Mouse (Mus musculus) neural tube, embryonic 15.5 days (tissue): ENCODE measurements around the gene Mxi1. TPM values are rescaled to one million over a fixed set of nuclear protein-coding genes. Genes with fewer than 3 reads are reported as not detected.
A peak's percentile ranks its signal among the peaks of the same experiment; 100 is the strongest.

Source experiments
- ATAC-seq: fragments of 200-750 bp; cut with Nextera tagmentation; 2 replicates; pipeline ENCODE4 v1.8.0; 2017; ENCODE audit warnings: mild to moderate bottlenecking, moderate TSS enrichment, moderate library complexity; ENCODE audit not compliant: low FRiP score
- H3K27ac ChIP-seq: fragments of 300-500 bp; sonication (generic); replicated peaks from 2 replicates; pipeline ENCODE4 v1.5.1; 2015; ENCODE audit warnings: mild to moderate bottlenecking, inconsistent platforms
- H3K27me3 ChIP-seq: fragments of 300-500 bp; sonication (generic); replicated peaks from 2 replicates; pipeline ENCODE4 v1.6.1; 2015; ENCODE audit warnings: inconsistent platforms
- H3K36me3 ChIP-seq: fragments of 300-500 bp; sonication (generic); 2 replicates; pipeline ENCODE4 v1.6.1; 2015; ENCODE audit warnings: inconsistent platforms
- H3K4me1 ChIP-seq: fragments of 300-500 bp; sonication (generic); 2 replicates; pipeline ENCODE4 v1.6.1; 2015; ENCODE audit warnings: inconsistent platforms
- H3K4me2 ChIP-seq: fragments of 300-500 bp; sonication (generic); 2 replicates; pipeline ENCODE4 v1.6.1; 2015; ENCODE audit warnings: inconsistent platforms, mild to moderate bottlenecking, moderate library complexity
- H3K4me3 ChIP-seq: fragments of 300-500 bp; sonication (generic); replicated peaks from 2 replicates; pipeline ENCODE4 v1.5.1; 2015; ENCODE audit warnings: mild to moderate bottlenecking, inconsistent platforms
- H3K9ac ChIP-seq: fragments of 300-500 bp; sonication (generic); replicated peaks from 2 replicates; pipeline ENCODE4 v1.6.1; 2015; ENCODE audit warnings: mild to moderate bottlenecking, inconsistent platforms
- H3K9me3 ChIP-seq: fragments of 300-500 bp; sonication (generic); replicated peaks from 2 replicates; pipeline ENCODE4 v1.6.1; 2016; ENCODE audit warnings: inconsistent platforms
- WGBS: fragments of 180-500 bp; shearing (Covaris S2); methylation state at CpG from one replicate; pipeline ENCODE4 v1.1.7; 2015; ENCODE audit warnings: mixed read lengths; 5-methylcytosine and 5-hydroxymethylcytosine counted together
- polyA plus RNA-seq: library from polyadenylated mRNA; unstranded; fragments of >200 nt; fragmentation: Nextera tagmentation; extraction: Ambion mirVana; gene quantifications from 2 replicates; pipeline ENCODE4 v1.2.1, GENCODE M21; 2015

Mxi1 gene
- polyA plus RNA-seq, 1 experiment from 2014 or later: 40.0 TPM

DNA sequence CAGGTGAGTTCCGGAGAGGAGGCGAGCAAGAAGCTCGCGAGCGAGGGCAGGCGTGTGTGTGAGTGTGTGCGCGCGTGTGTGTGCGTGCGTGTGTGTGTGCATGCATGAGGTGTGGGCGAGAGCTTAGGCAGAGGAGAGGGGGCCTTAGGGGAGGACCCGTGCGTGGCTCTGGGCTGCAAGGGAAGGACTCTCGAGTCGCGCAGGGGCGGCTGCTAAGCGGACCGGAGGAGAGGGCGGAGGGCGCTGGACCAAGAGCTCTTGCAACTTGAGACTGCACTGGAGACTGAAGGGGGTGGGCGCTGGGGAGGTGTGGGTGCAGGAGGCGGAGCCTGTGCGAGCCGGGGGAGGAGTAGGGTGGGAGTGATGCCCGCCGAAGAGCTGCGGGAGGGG is 19.7 kb downstream of the Mxi1 start:
- Histone ChIP-seq H3K27me3 (no peaks in the 10 kb centered on the region), H3K4me1 (peaks cover 33% of the 10 kb centered on the region), H3K4me2 (peak overlapping the region; percentile 91), H3K4me3 (peak overlapping the region; percentile 90), H3K27ac (peak overlapping the region; percentile 83), H3K9ac (peak overlapping the region; percentile 57), H3K9me3 (no peaks in the 10 kb centered on the region), H3K36me3 (peaks cover 11% of the 10 kb centered on the region)
- ATAC-seq: peak; percentile 75
- WGBS: 2% methylated on average over 29 of the region's 29 CpGs

DNA sequence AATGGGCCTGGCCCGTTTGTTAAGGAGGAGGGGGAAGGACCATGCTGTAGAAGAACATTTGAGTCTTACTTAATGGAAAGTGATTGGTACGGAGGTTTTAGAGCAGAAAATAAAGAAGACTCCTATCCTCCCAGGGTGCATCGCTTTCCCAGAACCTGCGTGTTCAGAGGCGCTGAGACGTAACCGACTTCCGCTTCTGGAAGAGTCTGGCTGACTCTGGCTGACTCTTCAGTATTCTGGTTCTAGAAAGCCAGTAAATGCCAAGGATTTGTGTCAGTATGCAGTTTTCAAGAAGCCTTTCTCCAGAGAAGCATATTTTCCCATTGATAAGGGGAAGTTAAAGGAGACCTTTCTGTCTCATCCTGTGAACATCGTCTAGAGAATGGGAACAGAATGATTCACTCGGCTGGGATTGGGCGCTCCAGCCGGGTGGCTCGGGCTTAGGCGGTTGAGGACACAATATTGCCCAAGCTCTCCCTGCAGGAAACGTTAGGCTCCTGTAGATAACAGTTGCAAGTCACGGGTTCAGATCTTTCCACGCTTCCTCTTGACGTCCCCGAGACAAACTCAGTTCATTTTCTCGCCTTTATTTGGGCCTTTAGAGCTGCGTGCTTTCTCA is 21.7 kb downstream of the Mxi1 start:
- no peak for ATAC-seq
- H3K9ac ChIP-seq: no peak overlapping the region
- peaks cover 18% of the 10 kb centered on the region for H3K4me1 ChIP-seq
- no peak overlapping the region for H3K27ac ChIP-seq
- no peaks in the 10 kb centered on the region for H3K9me3 ChIP-seq
- no peak overlapping the region for H3K4me3 ChIP-seq
- H3K4me2 ChIP-seq: no peak overlapping the region
- peaks cover 11% of the 10 kb centered on the region for H3K36me3 ChIP-seq
- 89% methylated on average over 21 of the region's 21 CpGs for WGBS
- no peaks in the 10 kb centered on the region for H3K27me3 ChIP-seq

GRCm38 (mm10) chr19:53333730-53334129 is 23.4 kb downstream of the Mxi1 start:
- Histone ChIP-seq H3K27me3 (no peaks in the 10 kb centered on the region), H3K9ac (no peak overlapping the region), H3K36me3 (peaks cover 23% of the 10 kb centered on the region), H3K4me3 (no peak overlapping the region), H3K4me1 (peaks cover 14% of the 10 kb centered on the region), H3K9me3 (no peaks in the 10 kb centered on the region), H3K27ac (no peak overlapping the region), H3K4me2 (no peak overlapping the region)
- no peak for ATAC-seq
- WGBS: 94% methylated on average over 6 of the region's 6 CpGs

GRCm38 (mm10) chr19:53335241-53335640 is 24.9 kb downstream of the Mxi1 start:
- Histone ChIP-seq H3K4me2 (no peak overlapping the region), H3K36me3 (peaks cover 23% of the 10 kb centered on the region), H3K4me1 (peaks cover 14% of the 10 kb centered on the region), H3K27ac (no peak overlapping the region), H3K9me3 (no peaks in the 10 kb centered on the region), H3K27me3 (no peaks in the 10 kb centered on the region), H3K4me3 (no peak overlapping the region), H3K9ac (no peak overlapping the region)
- WGBS: 94% methylated on average over 9 of the region's 9 CpGs
- no peak for ATAC-seq

DNA sequence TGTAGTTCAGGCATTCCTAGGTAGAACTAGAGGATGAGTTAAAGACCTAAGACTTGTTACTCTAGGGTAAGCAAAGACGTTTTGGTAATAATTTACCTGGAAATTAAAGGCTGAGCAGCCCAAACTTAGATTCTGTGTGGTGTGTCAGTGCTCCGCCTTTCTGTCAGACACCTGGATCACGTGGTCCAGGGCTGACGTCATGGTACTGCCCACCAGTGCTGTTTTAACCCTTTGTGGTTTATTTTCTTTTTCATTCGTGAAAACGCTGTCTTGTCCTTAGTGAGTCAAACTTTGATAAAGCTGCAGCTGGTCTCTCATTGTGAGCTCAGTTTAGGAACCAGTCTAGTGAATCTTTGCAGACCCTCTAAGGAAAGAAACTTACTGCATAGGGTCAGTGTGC is 30.1 kb downstream of the Mxi1 start:
- no peak for ATAC-seq
- Histone ChIP-seq H3K4me3 (no peak overlapping the region), H3K4me1 (peaks cover 15% of the 10 kb centered on the region), H3K36me3 (peaks cover 12% of the 10 kb centered on the region), H3K27ac (no peak overlapping the region), H3K9me3 (no peaks in the 10 kb centered on the region), H3K9ac (no peak overlapping the region), H3K27me3 (no peaks in the 10 kb centered on the region), H3K4me2 (peak overlapping the region; percentile 30)
- WGBS: 27% methylated on average over 6 of the region's 6 CpGs

- Histone ChIP-seq H3K4me1 (peaks cover 21% of the 10 kb centered on the region), H3K27me3 (no peaks in the 10 kb centered on the region), H3K36me3 (no peaks in the 10 kb centered on the region), H3K27ac (no peak overlapping the region), H3K9me3 (no peaks in the 10 kb centered on the region), H3K4me2 (no peak overlapping the region), H3K9ac (no peak overlapping the region), H3K4me3 (no peak overlapping the region)
- 88% methylated on average over 13 of the region's 13 CpGs for WGBS
- ATAC-seq: no peak
Measured at GRCm38 (mm10) chr19:53343174-53343881, 33.0 kb downstream of the Mxi1 start.

- H3K4me1 ChIP-seq: peaks cover 21% of the 10 kb centered on the region
- no peaks in the 10 kb centered on the region for H3K36me3 ChIP-seq
- no peak for ATAC-seq
- no peak overlapping the region for H3K9ac ChIP-seq
- H3K27ac ChIP-seq: no peak overlapping the region
- H3K4me3 ChIP-seq: no peak overlapping the region
- no peaks in the 10 kb centered on the region for H3K27me3 ChIP-seq
- H3K4me2 ChIP-seq: no peak overlapping the region
- H3K9me3 ChIP-seq: no peaks in the 10 kb centered on the region
- 87% methylated on average over 16 of the region's 16 CpGs for WGBS
Measured at GRCm38 (mm10) chr19:53344062-53344461, 33.7 kb downstream of the Mxi1 start.

DNA sequence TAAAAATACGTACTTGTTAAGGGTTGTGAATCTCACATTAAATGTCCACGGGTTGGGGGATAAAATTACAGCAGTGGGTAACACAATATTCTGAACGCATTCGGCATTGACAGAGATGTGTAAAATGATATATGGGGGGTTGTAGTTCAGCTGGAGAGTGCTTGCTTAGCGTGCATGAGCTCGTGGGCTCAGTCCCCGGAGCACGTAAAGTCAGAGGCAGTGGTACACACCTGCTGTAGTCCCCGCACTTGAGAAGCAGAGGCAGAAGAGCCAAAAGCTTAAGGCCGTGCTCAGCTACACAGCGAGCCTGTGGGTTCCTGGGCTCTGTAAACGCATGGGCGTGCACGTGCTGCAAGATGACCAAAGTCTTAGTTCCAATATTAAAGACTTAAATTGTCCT is 35.4 kb downstream of the Mxi1 start:
- Histone ChIP-seq H3K36me3 (no peaks in the 10 kb centered on the region; the same call in 1 of the 2 replicates), H3K9me3 (no peaks in the 10 kb centered on the region), H3K4me2 (no peak overlapping the region), H3K27me3 (no peaks in the 10 kb centered on the region), H3K4me3 (no peak overlapping the region), H3K4me1 (peaks cover 17% of the 10 kb centered on the region), H3K9ac (no peak overlapping the region), H3K27ac (0 out of 2 replicates have a peak overlapping the region, but pooled peaks have one; percentile 18)
- WGBS: 63% methylated on average over 14 of the region's 14 CpGs
- no peak for ATAC-seq

- Histone ChIP-seq H3K27me3 (no peaks in the 10 kb centered on the region), H3K36me3 (peaks cover 6% of the 10 kb centered on the region; the same call in 1 of the 2 replicates), H3K9ac (no peak overlapping the region), H3K4me3 (no peak overlapping the region), H3K4me1 (0 out of 2 replicates have a peak, but pooled peaks cover 3% of the 10 kb centered on the region), H3K9me3 (no peaks in the 10 kb centered on the region), H3K4me2 (no peak overlapping the region), H3K27ac (no peak overlapping the region)
- ATAC-seq: no peak
- WGBS: 82% methylated on average over 7 of the region's 7 CpGs
Measured at GRCm38 (mm10) chr19:53353864-53354263, 43.5 kb downstream of the Mxi1 start.

DNA sequence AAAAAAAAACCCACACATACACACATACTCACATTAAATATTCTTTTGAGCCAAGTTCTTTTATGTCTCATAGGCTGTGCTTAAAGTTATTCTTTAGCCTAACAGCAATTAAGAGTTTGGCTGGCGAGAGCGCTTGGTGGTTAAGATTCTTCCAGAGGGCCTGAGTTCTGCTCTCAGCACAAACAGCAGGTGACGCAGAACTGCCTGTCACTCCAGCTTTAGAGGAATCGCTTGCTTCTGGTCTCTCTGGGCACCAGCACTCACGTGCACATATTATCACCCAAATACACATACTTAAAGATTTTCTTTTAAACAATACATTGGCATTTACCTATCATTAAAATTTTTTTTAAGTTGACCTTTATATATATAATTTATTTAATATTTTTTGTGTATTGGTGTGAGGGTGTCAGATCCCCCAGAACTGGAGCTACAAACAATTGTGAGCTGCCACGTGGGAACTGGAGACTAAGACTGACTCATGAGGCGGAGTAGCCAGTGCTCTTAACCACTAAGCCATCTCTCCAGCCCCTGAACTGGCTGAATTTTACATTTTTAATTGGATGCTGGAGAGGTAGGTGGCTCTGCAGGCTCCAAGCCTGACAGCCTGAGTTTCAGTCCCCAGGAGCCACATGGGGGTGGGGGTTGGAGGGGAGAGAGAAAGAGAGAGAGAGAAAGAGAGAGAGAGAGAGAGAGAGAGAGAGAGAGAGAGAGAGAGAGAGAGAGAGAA is 44.1 kb downstream of the Mxi1 start:
- no peak overlapping the region for H3K9ac ChIP-seq
- H3K9me3 ChIP-seq: no peaks in the 10 kb centered on the region
- no peaks in the 10 kb centered on the region for H3K27me3 ChIP-seq
- peaks cover 7% of the 10 kb centered on the region for H3K4me1 ChIP-seq
- H3K36me3 ChIP-seq: peaks cover 6% of the 10 kb centered on the region; the same call in 1 of the 2 replicates
- 76% methylated on average over 7 of the region's 7 CpGs for WGBS
- H3K4me3 ChIP-seq: no peak overlapping the region
- no peak overlapping the region for H3K27ac ChIP-seq
- no peak for ATAC-seq
- H3K4me2 ChIP-seq: no peak overlapping the region

DNA sequence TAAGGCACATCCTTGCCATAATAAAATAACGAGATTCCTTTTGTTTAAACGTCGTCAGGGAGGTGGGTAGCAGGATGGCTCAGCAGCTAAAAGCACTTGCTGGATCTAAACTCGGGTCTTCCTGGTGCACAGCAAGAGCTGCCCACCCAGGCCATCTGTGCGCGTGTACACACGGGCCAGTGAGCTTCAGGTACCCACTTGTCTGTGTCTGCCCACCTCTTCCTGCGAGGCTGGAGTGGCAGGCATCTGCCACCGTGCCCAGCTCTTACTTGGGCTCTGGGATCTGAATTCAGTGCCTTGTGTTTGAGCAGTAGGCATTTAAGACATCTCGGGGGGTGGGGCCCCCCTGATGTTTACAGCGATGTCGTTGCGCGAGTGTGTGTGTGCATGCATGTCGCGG is 44.7 kb downstream of the Mxi1 start:
- Histone ChIP-seq H3K4me1 (peaks cover 13% of the 10 kb centered on the region), H3K9ac (no peak overlapping the region), H3K27me3 (no peaks in the 10 kb centered on the region), H3K4me3 (no peak overlapping the region), H3K9me3 (no peaks in the 10 kb centered on the region), H3K4me2 (no peak overlapping the region), H3K27ac (no peak overlapping the region), H3K36me3 (peaks cover 6% of the 10 kb centered on the region; the same call in 1 of the 2 replicates)
- 80% methylated on average over 16 of the region's 16 CpGs for WGBS
- ATAC-seq: no peak
